Mouse (Mus musculus): ENCODE measurements around the gene 1700001P01Rik.

The 1700001P01Rik gene

DNA sequence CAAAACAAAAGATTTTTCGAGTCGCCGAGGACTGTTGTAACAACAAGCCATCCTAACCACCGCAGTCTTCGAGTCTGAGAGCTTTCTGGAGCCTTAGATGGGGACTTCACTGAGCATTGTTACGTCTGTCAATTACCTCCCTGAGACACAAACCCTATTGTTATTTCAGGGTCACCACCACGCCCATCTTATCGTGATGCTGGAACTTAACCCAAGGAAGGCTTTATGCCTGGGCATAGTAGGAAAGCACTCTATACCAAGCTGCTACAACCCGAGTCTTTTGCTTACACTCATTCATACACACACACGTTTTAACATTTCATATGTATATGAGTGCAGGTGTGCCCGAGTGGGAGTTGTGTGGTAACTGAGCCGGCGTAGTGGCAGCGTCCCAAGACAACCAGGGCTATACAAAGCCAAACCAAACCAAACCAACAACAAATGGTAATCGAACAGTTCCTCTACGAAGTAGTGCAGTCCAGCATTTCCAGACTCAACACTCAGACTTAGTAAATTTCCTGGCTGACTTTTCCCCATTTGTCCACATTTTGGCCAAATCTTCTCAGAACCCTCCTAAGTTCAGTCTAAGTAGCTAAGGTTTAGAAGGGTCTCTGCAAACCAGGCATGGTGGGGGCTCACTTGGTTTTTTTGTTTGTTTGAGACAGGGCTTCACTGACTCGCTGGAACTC lies at the start of gene 1700001P01Rik:
1700001P01Rik (minus strand) TSS at position 111 of the 689 bp plus-strand sequence.
- no peak for DNase-seq

DNA sequence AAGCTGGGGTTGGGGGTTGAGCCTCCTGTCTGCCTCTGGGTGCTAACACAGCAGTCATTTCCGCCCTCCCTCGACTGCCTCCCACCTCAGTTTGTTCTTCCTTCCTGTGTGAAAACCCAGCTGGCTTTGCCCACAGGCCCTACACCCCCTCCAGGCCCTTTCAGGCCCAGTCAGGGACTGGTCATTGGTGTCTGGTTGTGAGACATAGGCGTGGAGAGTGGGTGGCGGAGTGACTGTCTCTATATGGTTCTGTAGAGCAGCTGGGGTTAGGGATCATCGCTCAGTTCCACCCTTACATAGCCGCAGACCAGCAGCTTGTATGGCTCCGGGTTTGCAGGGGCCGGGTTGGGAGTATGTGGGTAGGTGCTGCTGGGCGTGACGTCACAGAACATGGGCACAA lies 49.6 kb upstream of the 1700001P01Rik start:
- peak in 1 of 2 experiments; percentile 48 for DNase-seq

DNA sequence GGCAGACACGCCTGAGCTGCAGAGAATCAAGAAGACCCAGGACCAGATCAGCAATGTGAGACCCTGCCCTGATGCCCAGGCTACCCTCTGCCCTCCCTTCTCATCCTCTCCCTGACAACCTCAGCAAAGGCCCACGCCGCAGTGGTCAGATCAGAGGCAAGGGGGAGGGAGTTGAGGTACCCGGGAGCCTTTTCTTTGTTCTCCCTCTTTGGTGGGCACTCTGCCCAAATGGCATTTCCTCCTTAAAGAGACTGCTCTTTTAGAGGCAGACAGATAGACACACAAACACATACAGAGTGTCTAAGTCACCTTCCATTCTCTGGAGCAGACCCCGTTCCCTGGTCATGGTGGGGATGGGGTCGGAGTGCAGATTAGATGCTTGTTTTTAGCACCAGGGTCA lies 49.2 kb upstream of the 1700001P01Rik start:
- DNase-seq, result peak in 1 of 2 experiments; percentile 50

DNA sequence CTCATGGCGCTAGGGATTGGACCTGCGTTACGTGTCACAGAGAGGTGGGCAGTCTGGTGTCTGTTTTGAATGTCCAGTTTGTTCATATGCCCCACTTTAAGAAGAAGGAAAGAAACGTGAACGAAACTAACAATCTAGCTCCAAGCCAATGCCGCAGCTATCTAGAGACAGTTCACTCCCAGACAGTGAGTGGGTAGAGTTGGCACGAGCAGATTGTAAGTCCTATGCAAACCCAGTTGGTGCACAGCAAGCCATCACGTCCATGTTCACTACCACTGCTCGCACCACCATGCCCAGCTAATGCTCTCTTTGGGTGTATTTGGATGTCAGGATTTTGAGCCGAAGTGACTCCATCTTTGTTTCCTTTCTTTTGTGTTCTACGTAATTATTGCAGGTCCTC lies 48.5 kb upstream of the 1700001P01Rik start:
- no peak for DNase-seq

DNA sequence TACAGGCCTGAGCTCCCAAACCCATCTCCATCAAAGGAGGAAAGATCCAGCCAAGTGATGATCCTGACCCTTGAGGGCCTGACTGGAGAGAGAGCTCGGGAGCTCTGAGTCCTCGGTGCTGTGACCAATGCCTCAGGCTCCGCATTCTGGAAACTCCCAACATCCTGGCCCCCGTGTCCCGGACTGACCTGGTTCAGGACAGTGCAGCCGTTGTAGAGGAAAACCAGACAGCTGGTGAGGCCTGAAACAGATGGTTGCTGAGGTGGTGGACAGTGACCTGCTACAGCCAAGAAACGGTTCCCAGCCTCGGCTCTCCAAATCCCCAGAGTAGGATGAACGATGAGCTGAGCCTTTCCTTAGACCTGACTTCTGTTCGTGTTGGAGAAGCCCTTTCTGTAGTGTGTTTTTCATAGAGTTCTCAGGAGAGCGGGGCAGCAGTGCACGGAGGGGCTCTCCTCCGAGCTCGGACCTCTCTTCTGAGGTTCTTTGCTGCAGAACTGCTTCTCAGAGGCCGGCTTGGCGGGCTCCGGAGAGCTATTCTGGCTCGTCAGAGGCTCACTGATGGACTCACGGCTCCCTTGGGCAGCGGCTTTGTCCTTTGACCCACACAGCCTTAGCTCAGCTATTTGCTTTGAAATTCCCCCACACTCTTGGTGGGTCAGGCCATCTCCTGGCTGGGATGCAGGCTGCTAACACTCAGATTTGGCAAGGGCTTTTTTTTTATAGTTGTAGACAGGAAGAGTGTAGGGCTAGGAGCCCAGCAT lies 47.3 kb upstream of the 1700001P01Rik start:
- peak; percentile 49 to 75 for DNase-seq

DNA sequence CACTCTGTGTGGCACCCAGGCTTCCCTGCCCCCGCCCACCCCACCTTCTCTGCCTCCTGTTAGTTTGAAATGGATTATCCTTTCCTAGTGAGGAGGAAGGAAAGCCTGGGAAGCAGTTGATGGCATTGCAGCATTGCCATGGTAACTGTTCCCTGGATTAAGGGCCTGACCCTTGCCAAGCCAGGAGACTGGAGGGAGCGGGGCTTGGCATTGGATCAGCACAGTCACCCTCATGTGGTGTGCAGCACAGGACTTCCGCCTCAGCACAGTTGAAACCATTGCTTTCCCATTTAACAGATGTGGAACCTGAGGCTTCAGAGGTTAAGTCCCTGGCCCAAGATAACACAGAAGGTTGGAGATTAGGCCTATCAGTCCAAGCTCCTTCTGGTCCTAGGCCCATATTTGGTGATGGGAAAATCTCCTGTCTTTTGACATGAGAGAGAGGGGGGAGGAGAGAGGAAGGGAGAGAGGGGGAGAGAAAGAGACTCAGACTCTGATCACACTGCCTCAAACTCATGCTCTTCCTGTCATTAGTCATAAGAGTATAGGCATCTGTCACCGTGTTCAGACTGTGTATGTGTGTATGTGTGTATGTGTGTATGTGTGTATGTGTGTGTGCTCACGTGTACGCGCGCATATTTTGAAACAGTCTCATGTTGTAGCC lies 45.8 kb upstream of the 1700001P01Rik start:
- peak; percentile 51 to 68 for DNase-seq

DNA sequence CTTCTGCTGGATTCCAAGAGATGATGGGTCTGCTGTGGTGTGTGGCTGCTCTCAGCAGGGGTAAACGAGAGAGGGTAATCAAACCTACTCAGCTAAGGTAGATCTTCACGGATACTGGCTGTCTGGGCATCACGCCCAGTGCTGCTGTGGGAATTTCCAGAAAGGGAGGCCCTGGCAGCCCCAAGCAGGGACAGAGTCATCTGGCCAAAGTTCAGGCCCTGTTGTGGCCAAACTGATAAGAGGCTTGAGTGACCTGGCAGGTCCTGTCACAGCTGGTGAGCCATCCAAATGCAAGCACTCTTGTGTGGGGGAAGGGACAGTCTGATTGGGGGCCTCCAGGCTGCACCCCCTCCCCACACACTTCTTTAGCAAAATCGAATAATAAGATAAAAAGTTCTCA lies 45.1 kb upstream of the 1700001P01Rik start:
- peak; percentile 92 to 95 for DNase-seq

DNA sequence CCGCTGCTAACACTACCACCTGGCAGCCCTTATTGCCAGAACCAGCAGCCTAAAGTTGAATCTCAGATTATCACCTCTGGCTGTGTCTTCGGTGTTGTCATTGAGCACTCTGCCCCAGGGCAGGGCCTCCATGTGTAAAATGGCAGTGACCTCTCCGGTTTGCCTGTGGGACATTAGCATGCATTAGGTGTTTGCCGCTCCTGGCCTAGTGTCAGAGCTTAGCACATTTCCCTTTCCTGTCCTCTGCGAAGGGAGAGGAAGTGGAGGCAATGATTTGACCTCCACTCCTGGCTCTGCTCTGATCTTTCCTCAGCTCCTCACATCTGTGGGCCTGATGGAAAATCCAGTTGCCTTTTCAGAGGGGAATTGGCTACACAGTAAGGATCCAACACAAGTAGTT lies 44.2 kb upstream of the 1700001P01Rik start:
- DNase-seq, result peak; percentile 40 to 69

DNA sequence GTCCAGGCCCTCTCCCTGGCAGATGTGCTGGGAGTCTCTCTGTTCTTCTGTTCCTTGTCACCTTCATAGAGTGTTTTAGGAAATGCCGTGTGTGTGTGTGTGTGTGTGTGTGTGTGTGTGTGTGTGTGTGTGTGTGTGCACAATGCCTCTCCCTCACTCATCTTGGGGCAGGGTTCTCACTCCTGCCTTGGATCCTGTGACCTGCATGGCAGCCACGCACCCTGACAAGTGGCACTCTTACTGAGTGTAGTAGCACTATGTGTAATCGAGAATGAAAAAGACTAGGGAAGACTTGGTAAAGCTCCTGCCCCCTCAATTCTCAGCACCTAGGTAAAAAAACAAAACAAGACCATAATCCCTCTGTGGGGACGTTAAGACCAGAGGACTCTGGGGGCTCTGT lies 43.4 kb upstream of the 1700001P01Rik start:
- no peak for DNase-seq

DNA sequence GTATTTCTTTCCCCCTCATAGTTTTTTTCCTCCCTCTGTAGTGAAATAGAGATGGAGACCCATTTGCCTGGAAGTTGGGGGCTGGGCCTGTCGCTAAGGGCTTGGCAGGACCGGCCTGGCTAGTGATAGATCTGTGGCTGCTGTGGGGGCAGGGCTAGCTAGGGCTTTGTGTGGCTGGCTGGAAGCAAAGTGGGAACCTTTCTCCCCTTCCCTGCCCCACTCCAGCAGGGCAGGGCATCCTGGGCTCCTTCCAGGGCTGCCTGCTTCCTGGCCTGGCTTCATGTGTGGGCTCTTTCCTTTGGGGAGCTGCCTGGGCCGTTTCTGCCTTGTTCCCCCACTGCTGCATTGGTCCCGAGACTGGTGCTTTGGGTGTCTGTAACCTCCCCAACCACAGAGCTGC lies 42.9 kb upstream of the 1700001P01Rik start:
- DNase-seq, result peak; percentile 63 to 78

DNA sequence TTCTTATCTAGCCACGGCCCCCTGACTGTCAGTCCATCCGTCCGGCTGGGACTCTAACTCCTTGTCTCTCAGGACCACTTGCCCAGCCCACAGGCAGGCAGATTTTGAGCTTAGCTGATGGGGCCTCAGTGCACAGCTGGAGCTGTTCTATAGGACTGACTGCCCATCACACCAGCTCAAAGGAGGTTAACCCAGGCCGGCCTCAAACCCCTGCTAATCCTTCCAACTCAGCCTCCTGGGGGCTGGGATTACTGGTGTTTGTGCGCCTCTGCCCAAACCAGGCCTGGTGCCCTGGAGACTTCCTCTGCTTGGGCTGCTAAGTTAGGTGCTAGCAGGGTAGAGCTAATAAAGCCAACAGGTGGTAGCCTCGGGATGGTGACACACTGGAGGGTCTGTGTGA lies 42.3 kb upstream of the 1700001P01Rik start:
- no peak for DNase-seq

DNA sequence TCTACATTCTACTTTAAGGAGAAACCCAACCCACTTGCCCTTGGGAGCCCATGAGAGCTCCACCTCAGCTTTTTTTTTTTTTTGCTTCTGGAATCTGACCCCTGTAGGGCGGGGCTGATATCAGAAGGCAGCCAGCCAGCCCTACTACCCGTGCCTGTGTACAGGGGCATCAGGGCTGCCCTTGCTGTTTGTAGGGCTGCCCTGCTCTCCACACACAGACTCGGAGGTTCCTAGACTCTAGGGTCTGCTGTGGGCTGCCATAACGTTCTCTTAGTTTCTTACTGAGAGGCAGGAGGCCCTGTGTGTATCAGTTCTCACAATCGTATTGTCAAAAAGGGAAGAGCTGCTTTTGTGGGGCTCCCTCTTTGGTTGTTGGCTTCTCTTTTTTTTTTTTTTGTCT lies 41.7 kb upstream of the 1700001P01Rik start:
- peak; percentile 79 to 87 for DNase-seq

DNA sequence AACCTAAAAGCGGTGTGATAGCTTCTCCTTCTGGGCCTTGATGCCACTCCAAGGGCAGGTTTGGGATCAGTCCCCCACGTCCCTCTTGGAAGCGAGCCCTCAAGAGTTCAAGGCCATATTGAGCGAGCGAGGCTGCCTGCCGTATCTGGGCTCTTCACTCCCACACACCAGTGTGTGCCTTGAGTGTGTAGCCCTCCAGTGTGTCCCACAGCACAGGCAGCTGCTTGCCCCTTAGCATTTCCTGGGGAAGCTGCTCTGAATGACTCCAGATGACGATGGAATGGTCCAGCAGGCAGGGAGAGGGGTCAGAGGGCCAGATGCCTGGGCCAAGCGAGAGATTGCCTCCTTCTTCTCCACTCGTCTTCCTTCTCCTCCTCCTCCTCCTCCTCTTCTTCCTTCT lies 41.2 kb upstream of the 1700001P01Rik start:
- DNase-seq, result peak; percentile 41 to 59

DNA sequence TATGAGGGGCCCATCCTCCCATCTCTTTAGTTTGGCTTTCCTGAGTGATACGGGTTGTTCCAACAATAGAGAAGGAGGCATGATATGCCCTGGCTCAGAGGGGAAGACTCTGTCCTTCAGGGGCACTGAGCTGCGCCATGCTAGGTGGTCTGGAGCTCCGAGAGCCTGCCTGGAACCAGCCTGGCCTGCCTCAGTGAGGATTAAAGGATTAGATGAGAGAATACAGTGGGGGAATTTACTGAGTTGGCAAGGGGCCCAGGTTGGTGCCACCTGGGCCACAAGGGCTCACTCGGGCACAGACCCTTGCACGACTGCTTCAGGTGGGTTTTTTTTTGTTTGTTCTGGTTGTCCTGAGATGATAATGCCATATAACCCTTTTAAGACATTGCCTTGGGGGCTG lies 40.5 kb upstream of the 1700001P01Rik start:
- no peak for DNase-seq

DNA sequence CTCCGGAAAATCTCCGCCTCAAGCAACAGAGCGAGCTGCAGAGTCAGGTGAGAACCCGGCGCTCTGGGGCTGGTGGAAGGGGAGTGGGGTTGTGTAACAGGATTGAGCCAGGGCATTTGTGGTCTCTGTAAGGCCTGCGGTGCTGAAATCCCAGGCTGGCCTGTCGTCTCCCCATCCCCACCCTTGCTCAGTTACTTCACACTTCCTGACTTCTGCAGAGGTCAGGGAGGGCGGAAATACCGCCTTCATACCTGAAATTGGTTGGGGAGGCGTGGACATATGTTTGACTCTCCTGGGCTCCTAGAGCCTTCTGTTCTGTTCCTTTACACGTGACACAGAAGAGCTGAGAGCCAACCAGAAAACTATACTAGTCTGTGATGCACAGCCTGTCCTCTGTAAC lies 40.0 kb upstream of the 1700001P01Rik start:
- DNase-seq, result peak in 1 of 2 experiments; percentile 43

DNA sequence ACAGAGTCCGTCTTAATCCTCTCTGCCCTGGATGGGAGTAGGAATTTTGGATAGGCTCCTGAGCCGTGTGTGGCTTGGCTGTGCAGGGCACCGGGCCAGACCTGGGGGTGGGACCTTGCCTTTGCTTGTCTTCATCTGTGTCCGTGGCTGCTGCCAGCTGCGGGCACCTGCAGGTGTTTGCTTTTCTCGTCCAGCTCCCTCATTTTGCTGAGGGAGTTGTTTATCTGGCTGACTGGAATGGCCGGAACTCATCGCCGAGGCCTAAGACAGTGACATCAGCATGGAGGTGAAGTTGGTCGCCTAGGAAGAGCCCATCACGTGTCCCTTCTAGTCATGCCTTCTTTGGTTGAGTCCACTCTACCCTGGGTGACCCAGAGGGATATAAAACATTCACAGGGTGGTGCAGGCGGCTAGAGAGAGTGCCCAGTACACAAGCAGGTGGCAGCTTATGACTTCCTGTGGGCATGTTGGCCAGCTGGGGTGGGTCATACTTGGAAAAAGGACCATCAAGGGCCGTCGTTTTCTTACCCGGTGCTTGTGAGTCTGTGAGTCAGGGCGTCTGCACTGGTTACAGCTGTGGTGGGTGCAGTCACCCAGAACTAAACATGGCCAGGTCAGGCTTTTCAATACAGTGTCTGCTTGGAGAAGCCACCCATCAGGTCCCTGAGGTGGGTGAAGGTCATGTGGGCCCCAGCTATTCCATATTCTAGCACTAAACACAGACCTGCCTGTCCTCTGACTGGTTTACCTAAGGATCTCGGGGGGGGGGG lies 38.2 kb upstream of the 1700001P01Rik start:
- peak; percentile 81 to 91 for DNase-seq

DNA sequence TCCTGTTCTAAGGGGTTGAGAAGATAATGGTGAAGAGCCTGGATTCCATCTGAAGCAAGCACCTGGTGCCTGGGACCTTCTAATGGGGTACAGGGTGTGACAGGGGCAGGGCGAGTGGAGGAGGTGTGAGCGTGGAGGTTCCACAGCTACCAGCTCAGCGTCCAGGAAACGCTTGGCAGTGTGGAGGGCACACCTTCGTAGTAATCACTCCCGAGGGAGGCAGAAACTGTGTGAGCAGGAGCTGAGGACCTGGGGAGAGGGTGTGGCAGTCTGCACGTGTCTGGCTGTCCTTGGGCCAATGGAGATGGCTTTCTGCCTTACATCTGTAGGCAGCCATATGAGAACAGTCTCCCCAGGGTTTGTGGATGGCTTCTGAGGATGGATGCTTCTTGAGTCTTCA lies 37.4 kb upstream of the 1700001P01Rik start:
- DNase-seq, result peak in 1 of 2 experiments; percentile 48

DNA sequence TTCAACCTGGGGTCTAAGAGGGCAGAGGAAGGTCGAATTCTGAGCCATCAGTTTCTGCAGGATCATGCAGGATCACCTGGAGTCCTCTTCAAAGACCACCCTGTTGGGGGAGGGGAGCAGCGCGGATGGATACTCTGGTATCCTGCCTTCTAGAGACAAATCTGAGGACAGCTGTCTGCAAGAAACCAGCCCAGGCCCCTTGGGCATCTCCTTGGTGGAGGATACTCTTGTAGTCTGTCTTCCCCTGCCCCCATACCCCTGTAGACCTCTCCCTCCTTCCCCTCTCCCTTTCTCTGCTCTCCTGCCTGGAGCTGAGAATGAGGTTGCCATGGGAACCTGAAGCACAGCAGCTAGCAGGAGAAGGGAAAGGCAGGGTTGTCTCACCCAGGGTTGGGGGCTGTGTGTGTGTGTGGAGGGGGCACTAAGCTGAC lies 36.8 kb upstream of the 1700001P01Rik start:
- DNase-seq, result peak in 1 of 2 experiments; percentile 54

DNA sequence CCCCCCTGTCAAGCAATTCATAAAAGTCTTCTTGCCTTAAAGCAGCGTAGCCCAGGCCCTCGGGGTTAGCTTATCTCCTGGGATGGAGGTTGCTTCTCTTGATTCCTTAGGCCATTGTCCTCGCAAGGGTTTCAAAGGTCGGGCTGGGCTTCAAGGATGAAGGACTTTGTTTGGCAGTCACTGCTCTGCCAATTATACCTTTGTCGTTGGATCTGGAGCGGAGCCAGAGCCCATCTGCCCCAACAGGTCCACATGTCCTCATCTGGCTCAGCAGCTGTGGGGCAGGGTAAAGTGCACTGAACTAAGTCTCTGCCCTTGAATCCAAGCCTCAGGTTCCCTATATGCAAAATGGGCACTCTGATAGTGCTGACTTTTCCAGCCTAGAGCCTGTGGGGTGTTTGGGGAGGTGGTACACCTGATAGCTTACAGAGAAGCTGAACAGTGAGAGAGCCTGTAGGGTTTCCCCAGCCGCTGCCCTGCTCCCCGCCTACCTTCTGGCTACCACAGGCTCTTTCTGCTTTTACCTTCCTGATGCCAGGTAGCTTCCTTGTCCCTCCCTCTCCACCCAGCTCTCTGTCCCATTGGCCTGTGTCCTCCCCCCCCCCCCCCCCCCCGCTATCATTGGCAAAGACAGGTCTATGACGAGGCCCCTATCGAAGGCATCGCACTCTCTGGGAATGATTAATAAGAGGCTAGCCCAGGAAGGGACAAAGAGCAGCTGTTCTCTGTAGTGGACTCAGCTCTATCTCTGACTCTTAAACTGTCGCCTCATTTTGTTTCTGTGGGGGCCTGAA lies 36.0 kb upstream of the 1700001P01Rik start:
- peak; percentile 90 to 94 for DNase-seq

DNA sequence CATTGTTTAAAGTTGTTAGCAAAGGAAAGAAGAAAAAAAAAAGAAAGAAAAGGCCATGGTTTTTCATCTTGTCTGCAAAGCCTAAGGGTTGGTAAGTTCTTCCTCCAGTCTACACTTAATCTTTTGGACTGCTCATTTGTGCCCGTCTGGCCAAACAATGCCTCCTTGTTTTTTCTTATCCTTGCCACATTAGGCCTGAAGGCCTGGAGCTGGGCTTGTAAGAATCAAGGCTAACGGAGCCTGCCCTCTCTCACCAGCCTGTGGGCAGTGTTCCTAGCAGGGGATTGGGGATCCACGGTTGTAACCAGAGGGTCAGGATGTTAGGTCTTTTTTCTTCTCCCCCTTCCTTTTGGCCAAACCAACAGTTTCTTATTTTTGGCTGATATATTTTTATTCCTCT lies 35.3 kb upstream of the 1700001P01Rik start:
- no peak for DNase-seq

DNA sequence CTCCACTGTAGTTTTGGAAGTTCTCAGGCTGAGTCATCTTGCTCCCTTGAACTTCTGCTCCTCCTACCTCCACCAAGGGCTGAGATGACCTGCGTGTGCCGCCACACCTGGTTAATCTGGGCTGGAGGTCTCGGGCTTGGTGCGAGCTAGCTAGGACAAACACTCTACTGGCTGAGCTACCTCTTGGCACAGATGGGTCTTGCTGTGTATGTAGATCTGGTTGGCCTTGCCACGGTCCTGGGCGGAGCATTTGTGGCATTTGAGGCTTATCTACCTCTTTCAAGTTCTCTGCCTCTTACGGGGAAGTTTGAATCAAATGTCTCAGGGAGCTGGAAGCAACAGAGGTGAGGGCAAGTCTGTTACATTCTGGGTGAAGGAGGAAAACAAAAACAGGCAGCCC lies 34.6 kb upstream of the 1700001P01Rik start:
- peak; percentile 47 to 80 for DNase-seq

All from kidney, postnatal 25 days (tissue).